Comparison of ENCODE assay signal across 27 mouse cellular contexts in the genomic region with DNA sequence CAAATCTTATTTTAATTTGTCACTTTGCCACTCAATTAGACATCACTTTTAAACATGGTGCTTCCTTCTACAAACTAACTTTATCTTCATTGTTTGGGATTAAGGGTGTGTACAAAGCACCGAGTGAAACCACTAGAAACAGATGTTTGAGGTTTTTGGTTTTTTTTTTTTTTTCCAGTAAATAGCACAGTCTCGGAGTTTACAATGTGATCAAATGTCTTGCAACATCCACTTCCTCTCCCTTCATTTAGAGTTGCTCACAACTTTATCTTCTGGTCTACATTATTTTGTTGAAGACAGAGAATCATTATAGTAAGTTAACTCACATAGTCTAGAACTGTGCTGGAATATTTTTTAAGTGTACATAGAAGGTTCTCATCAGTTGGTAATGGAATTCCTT. TPM values are rescaled to one million over a fixed set of nuclear protein-coding genes. Genes with fewer than 3 reads are reported as not detected.
A peak's percentile ranks its signal among the peaks of the same experiment; 100 is the strongest.
DNase-seq lines count a peak whose midpoint lies in the region; ATAC-seq and TF ChIP-seq lines count a peak whose summit lies in the region.
"Had no signal": no experiment of that assay in that cellular context is flagged by ENCODE, and none has a peak within 500 bp of the region (broad histone marks: within the 10 kb centered on the region; RNA-seq: fewer than 3 reads in every experiment).

No protein-coding gene starts in this region.

- TF ChIP-seq EP300 in CH12.LX (IDR thresholded peaks at IDR 0.05; ENCODE audit: low read length) = no peak

- WGBS in forebrain, postnatal 0 days = 75% methylated on average over 2 of the region's 2 CpGs

- ATAC-seq in megakaryocyte progenitor cell, adult 5-6 weeks (replicated peaks; ENCODE audit: poor library complexity) = peak; percentile 84
- ATAC-seq in CD4-positive, CD25-positive, alpha-beta regulatory T cell, adult 4 months = no peak
- no peak for ATAC-seq in forebrain, postnatal 0 days
- ATAC-seq: forebrain, embryonic 13.5 days; forebrain, embryonic 16.5 days; hindbrain, postnatal 0 days; inflammation-experienced regulatory T-cells, adult 6 months; intestine, embryonic 16.5 days; Patski had no signal

- DNase-seq in 416B (ENCODE audit: low read depth) = peak; percentile 55
- no peak for DNase-seq in CH12.LX (ENCODE audit: extremely low read depth)
- no peak for DNase-seq in lung, postnatal 4 days
- no peak for DNase-seq in forebrain, postnatal 0 days
- DNase-seq in embryo, embryonic 10 days (ENCODE audit: low spot score) = no peak
- DNase-seq: adrenal gland, postnatal 10 days; adrenal gland, postnatal 36 days; cerebellum, adult 2 months; cerebellum, adult 9-11 months; cerebellum, postnatal 25 days; gastrocnemius, postnatal 25 days; heart, adult 2 months; heart, postnatal 14 days; heart, postnatal 4 days had no signal

- dilution Hi-C loops in CH12.LX (cut with MboI; ENCODE audit: extremely low pct_ligation_motif_present, extremely low pct_unique_long_range_greater_than_20kb, low sequenced_read_pairs) = no loop called here

- peaks cover 0 to 5% of the 10 kb centered on the region in 2 experiments; a peak in 1 of 4 replicates for H3K4me1 ChIP-seq in CH12.LX (ENCODE audit: control insufficient read depth in 1 of 2, insufficient read depth in 2 of 2)
- H3K4me1 ChIP-seq in forebrain, postnatal 0 days (ENCODE audit: insufficient read depth) = no peaks in the 10 kb centered on the region
- H3K4me1 ChIP-seq: forebrain, embryonic 10.5 days; forebrain, embryonic 13.5 days; heart, embryonic 10.5 days had no signal

- TF ChIP-seq POLR2A in CH12.LX (IDR thresholded peaks at IDR 0.05; ENCODE audit: low read depth, low read length) = no peak

- no peaks in the 10 kb centered on the region for H3K36me3 ChIP-seq in CH12.LX (replicated peaks in 1 of 2; ENCODE audit: control insufficient read depth in 1 of 2, insufficient read depth in 1 of 2, low read length in 1 of 2)
- H3K36me3 ChIP-seq in forebrain, postnatal 0 days (ENCODE audit: insufficient read depth) = no peaks in the 10 kb centered on the region
- H3K36me3 ChIP-seq: forebrain, embryonic 10.5 days; G1E; heart, embryonic 10.5 days; heart, embryonic 13.5 days had no signal

- no peaks in the 10 kb centered on the region for H3K9me3 ChIP-seq in CH12.LX (replicated peaks; ENCODE audit: low read length)
- H3K9me3 ChIP-seq in forebrain, postnatal 0 days (ENCODE audit: low read length) = no peaks in the 10 kb centered on the region
- H3K9me3 ChIP-seq: forebrain, embryonic 10.5 days; forebrain, embryonic 13.5 days; heart, embryonic 10.5 days; heart, embryonic 13.5 days had no signal

- no peak for TF ChIP-seq RAD21 in CH12.LX (IDR thresholded peaks at IDR 0.05; ENCODE audit: low read depth, low read length)

- TF ChIP-seq CTCF in CH12.LX (conservative IDR thresholded peaks at IDR 0.05 in 1 of 2, IDR thresholded peaks at IDR 0.05 in 1 of 2; ENCODE audit: low read depth in 2 of 2, low read length in 2 of 2) = no peak
- no peak for TF ChIP-seq CTCF in forebrain, postnatal 0 days (IDR thresholded peaks at IDR 0.05; ENCODE audit: low read depth)

- in situ Hi-C loops in CH12.LX (cut with MboI; ENCODE audit: low pct_ligation_motif_present, low pct_unique_long_range_greater_than_20kb, low sequenced_read_pairs) = no loop called here

- no peak overlapping the region for H3K27ac ChIP-seq in CH12.LX (ENCODE audit: insufficient read depth, low read depth)
- H3K27ac ChIP-seq in forebrain, postnatal 0 days (ENCODE audit: low read depth, low read length) = no peak overlapping the region
- H3K27ac ChIP-seq: forebrain, embryonic 10.5 days; forebrain, embryonic 13.5 days; heart, adult 2 months; heart, embryonic 10.5 days; heart, embryonic 13.5 days; hindbrain, embryonic 14.5 days; hindbrain, postnatal 0 days had no signal

- H3K79me2 ChIP-seq in CH12.LX (replicated peaks; ENCODE audit: control insufficient read depth, extremely low read depth, insufficient read depth, poor library complexity, severe bottlenecking) = no peaks in the 10 kb centered on the region

- H3K9ac ChIP-seq in CH12.LX (ENCODE audit: insufficient read depth, low read depth) = no peak overlapping the region
- no peak overlapping the region for H3K9ac ChIP-seq in forebrain, postnatal 0 days
- H3K9ac ChIP-seq: forebrain, embryonic 13.5 days; heart, embryonic 13.5 days; hindbrain, embryonic 14.5 days had no signal

- H3K4me3 ChIP-seq in CH12.LX (replicated peaks in 1 of 3; ENCODE audit: low read depth in 2 of 3, low read length in 2 of 3, poor library complexity in 1 of 3) = no peak overlapping the region
- H3K4me3 ChIP-seq in forebrain, postnatal 0 days (ENCODE audit: low read depth, low read length) = no peak overlapping the region
- H3K4me3 ChIP-seq: forebrain, embryonic 10.5 days; forebrain, embryonic 13.5 days; heart, adult 2 months; heart, embryonic 10.5 days; heart, embryonic 13.5 days had no signal

- H3K4me2 ChIP-seq in CH12.LX (ENCODE audit: insufficient read depth, low read depth, poor library complexity, severe bottlenecking) = no peak overlapping the region
- no peak overlapping the region for H3K4me2 ChIP-seq in forebrain, postnatal 0 days (ENCODE audit: low read depth)
- H3K4me2 ChIP-seq: forebrain, embryonic 13.5 days; heart, embryonic 13.5 days; hindbrain, embryonic 14.5 days had no signal

- no peaks in the 10 kb centered on the region for H3K27me3 ChIP-seq in CH12.LX (replicated peaks)
- no peaks in the 10 kb centered on the region for H3K27me3 ChIP-seq in forebrain, postnatal 0 days (ENCODE audit: insufficient read depth, low read length)
- H3K27me3 ChIP-seq: forebrain, embryonic 13.5 days; heart, embryonic 13.5 days had no signal

TF ChIP-seq in CH12.LX, 34 proteins besides CTCF, POLR2A, EP300 and RAD21:
- peak; percentile 48; the same call in 1 of the 2 replicates for TF ChIP-seq ZNF384 (IDR thresholded peaks at IDR 0.05; ENCODE audit: low read depth, low read length)
- TF ChIP-seq POLR2AphosphoS2 (IDR thresholded peaks at IDR 0.05; ENCODE audit: low read depth, low read length) = no peak

RNA-seq across cellular contexts. Expression of a gene that starts 45.4 kb away (rescaled TPM):
- total RNA-seq in CH12.LX (2012; rRNA removed) (11.8 and 12.7 TPM in 2 replicates), CH12.LX (2014; rRNA removed) (19.5 and 23.4 TPM in 2 replicates)
- 15.9 and 18.0 TPM in 2 replicates for polyA plus RNA-seq in CH12.LX (2012; ENCODE audit: insufficient read length, low read depth)
- 27.5 and 29.0 TPM in 2 replicates for total RNA-seq in megakaryocyte progenitor cell, adult 5-6 weeks (2015)
- 24.3 and 26.8 TPM in 2 replicates for total RNA-seq in megakaryocyte progenitor cell, adult 5-6 weeks (2017)
- 10 to 100 TPM; 13.4 to 14.9 TPM for polyA plus RNA-seq in CD4-positive, CD25-positive, alpha-beta regulatory T cell, adult 4 months (2017; shearing (Covaris generic))
- 54.2 and 56.5 TPM in 2 replicates for total RNA-seq in forebrain, postnatal 0 days (2014; rRNA removed)
- 15.0 and 19.2 TPM in 2 replicates for polyA plus RNA-seq in forebrain, postnatal 0 days (2015; fragmentation: Nextera tagmentation; extraction: Ambion mirVana)
- polyA plus RNA-seq: G1E had no signal
